Mouse (Mus musculus) MEL (cell line): Measurements from ENCODE around the gene Nlrx1. TPM values are rescaled to one million over a fixed set of nuclear protein-coding genes. Genes with fewer than 3 reads are reported as not detected.

Experiments
- DNase-seq: peaks from one replicate; pipeline ENCODE4 v3.0.0; 2011; ENCODE audit warnings: low read depth, low spot score
- H3K27ac ChIP-seq: 2 replicates; pipeline ENCODE4 v1.5.1; 2012; ENCODE audit warnings: low read depth, mild to moderate bottlenecking, control low read depth, low read length, moderate library complexity; ENCODE audit not compliant: control insufficient read depth
- H3K27me3 ChIP-seq, 2 experiments: fragments of 150-350 bp in 1 of 2; sonication (generic) in 1 of 2; 2 replicates each; pipeline ENCODE4 v1.6.1; 2012; ENCODE audit warnings: low read length in 2 of 2, mild to moderate bottlenecking in 2 of 2, improper control_type of control experiment in 1 of 2, moderate library complexity in 1 of 2; ENCODE audit not compliant: insufficient read depth in 2 of 2, control insufficient read depth in 1 of 2
- H3K36me3 ChIP-seq, 2 experiments: 2 replicates each; pipeline ENCODE4 v1.6.1; 2012 to 2014; ENCODE audit warnings: low read length in 2 of 2, improper control_type of control experiment in 1 of 2, inconsistent platforms in 1 of 2, mild to moderate bottlenecking in 1 of 2; ENCODE audit not compliant: insufficient read depth in 2 of 2, control insufficient read depth in 1 of 2
- H3K4me1 ChIP-seq, 2 experiments: fragments of 150-350 bp in 1 of 2; sonication (generic) in 1 of 2; 2 replicates each; pipeline ENCODE4 v1.6.1; 2012; ENCODE audit warnings: low read length in 2 of 2, improper control_type of control experiment in 1 of 2, mild to moderate bottlenecking in 1 of 2; ENCODE audit not compliant: insufficient read depth in 2 of 2, control insufficient read depth in 1 of 2
- H3K4me3 ChIP-seq, 2 experiments: fragments of 150-350 bp in 1 of 2; sonication (generic) in 1 of 2; 2 replicates each; pipeline ENCODE4 v1.5.1; 2012; ENCODE audit warnings: low read depth in 2 of 2, low read length in 2 of 2, mild to moderate bottlenecking in 2 of 2, moderate library complexity in 2 of 2, control low read depth in 1 of 2, improper control_type of control experiment in 1 of 2; ENCODE audit not compliant: control insufficient read depth in 1 of 2, insufficient read depth in 1 of 2
- H3K79me2 ChIP-seq: 2 replicates; pipeline ENCODE4 v1.6.1; 2012; ENCODE audit warnings: mild to moderate bottlenecking, low read length, moderate library complexity; ENCODE audit not compliant: control insufficient read depth, poor library complexity, insufficient read depth
- H3K9ac ChIP-seq: 2 replicates; pipeline ENCODE4 v1.6.1; 2012; ENCODE audit warnings: low read depth, mild to moderate bottlenecking, control low read depth, low read length, moderate library complexity; ENCODE audit not compliant: control insufficient read depth, poor library complexity, severe bottlenecking
- H3K9me3 ChIP-seq: fragments of 150-350 bp; sonication (generic); replicated peaks from 2 replicates; pipeline ENCODE4 v1.6.1; 2012; ENCODE audit warnings: mild to moderate bottlenecking, low read length, improper control_type of control experiment, moderate library complexity; ENCODE audit not compliant: insufficient read depth
- CTCF ChIP-seq, 3 experiments: IDR thresholded peaks in 2 of 3; conservative IDR thresholded peaks in 1 of 3; 2 replicates each; pipeline ENCODE4 v1.5.1; 2011 to 2012; ENCODE audit warnings: low read length in 3 of 3, low read depth in 2 of 3, mild to moderate bottlenecking in 2 of 3, improper control_type of control experiment in 1 of 3, inconsistent platforms in 1 of 3, mixed read lengths in 1 of 3, moderate library complexity in 1 of 3; ENCODE audit not compliant: control insufficient read depth in 1 of 3, insufficient read depth in 1 of 3, poor library complexity in 1 of 3, severe bottlenecking in 1 of 3
- ELF1 ChIP-seq: IDR thresholded peaks from 2 replicates; pipeline ENCODE4 v1.6.1; 2014; ENCODE audit warnings: low read depth, mild to moderate bottlenecking, inconsistent platforms, low read length, improper control_type of control experiment, moderate library complexity
- GATA1 ChIP-seq: IDR thresholded peaks from 2 replicates; pipeline ENCODE4 v1.6.1; 2011; ENCODE audit warnings: low read depth, low read length, improper control_type of control experiment
- MAFK ChIP-seq: IDR thresholded peaks from 2 replicates; pipeline ENCODE4 v1.6.1; 2011; ENCODE audit warnings: low read depth, mild to moderate bottlenecking, low read length, improper control_type of control experiment, borderline replicate concordance
- MAX ChIP-seq: IDR thresholded peaks from 2 replicates; pipeline ENCODE4 v1.6.1; 2011; ENCODE audit warnings: low read length, improper control_type of control experiment
- MYC ChIP-seq: IDR thresholded peaks from 2 replicates; pipeline ENCODE4 v1.6.1; 2011; ENCODE audit warnings: low read depth, mild to moderate bottlenecking, low read length, improper control_type of control experiment, moderate library complexity
- NELFE ChIP-seq: IDR thresholded peaks from 2 replicates; pipeline ENCODE4 v1.6.1; 2011; ENCODE audit warnings: low read depth, low read length, improper control_type of control experiment
- NRF1 ChIP-seq: IDR thresholded peaks from 2 replicates; pipeline ENCODE4 v1.6.1; 2014; ENCODE audit warnings: low read depth, mild to moderate bottlenecking, inconsistent platforms, low read length, improper control_type of control experiment, moderate library complexity; ENCODE audit not compliant: poor library complexity, insufficient read depth, severe bottlenecking
- RAD21 ChIP-seq: IDR thresholded peaks from 2 replicates; pipeline ENCODE4 v1.6.1; 2011; ENCODE audit warnings: mild to moderate bottlenecking, low read depth, low read length, improper control_type of control experiment
- RCOR1 ChIP-seq: IDR thresholded peaks from 2 replicates; pipeline ENCODE4 v1.6.1; 2012; ENCODE audit warnings: low read depth, mild to moderate bottlenecking, inconsistent platforms, low read length, improper control_type of control experiment
- SMC3 ChIP-seq: IDR thresholded peaks from 2 replicates; pipeline ENCODE4 v1.6.1; 2011; ENCODE audit warnings: low read depth, low read length, improper control_type of control experiment
- UBTF ChIP-seq: IDR thresholded peaks from 2 replicates; pipeline ENCODE4 v1.6.1; 2012; ENCODE audit warnings: low read depth, mild to moderate bottlenecking, inconsistent platforms, low read length, improper control_type of control experiment, moderate library complexity, borderline replicate concordance; ENCODE audit not compliant: insufficient read depth
- USF1 ChIP-seq: IDR thresholded peaks from 2 replicates; pipeline ENCODE4 v1.6.1; 2014; ENCODE audit warnings: low read depth, mild to moderate bottlenecking, inconsistent platforms, low read length, improper control_type of control experiment, moderate library complexity
- USF2 ChIP-seq, 2 experiments: IDR thresholded peaks; 2 replicates each; pipeline ENCODE4 v1.6.1; 2011 to 2012; ENCODE audit warnings: improper control_type of control experiment in 2 of 2, low read length in 2 of 2, borderline replicate concordance in 1 of 2, inconsistent platforms in 1 of 2, low read depth in 1 of 2, mild to moderate bottlenecking in 1 of 2; ENCODE audit not compliant: insufficient read depth in 1 of 2
- ZC3H11A ChIP-seq: IDR thresholded peaks from 2 replicates; pipeline ENCODE4 v1.6.1; 2012; ENCODE audit warnings: low read depth, mild to moderate bottlenecking, inconsistent platforms, low read length, improper control_type of control experiment
- polyA plus RNA-seq, 2 experiments: library from polyadenylated mRNA; stranded (reverse) in 1 of 2; unstranded in 1 of 2; fragments of >175 nt in 1 of 2; fragments of >200 nt in 1 of 2; gene quantifications; 2 replicates each; pipeline versions ENCODE4 v1.2.1 to v1.2.4; 2012; ENCODE audit warnings: low replicate concordance in 2 of 2, low read depth in 1 of 2; ENCODE audit not compliant: insufficient read length in 2 of 2, insufficient read depth in 1 of 2, missing spikeins in 1 of 2
- total RNA-seq: library from RNA; depleted of rRNA; stranded (reverse); fragments of 300-350 nt; gene quantifications from 2 replicates; pipeline ENCODE4 v1.2.3, GENCODE M21; 2012

The Nlrx1 gene
- total and polyA plus RNA-seq, 3 experiments: 1.2 to 7.0 TPM; not detected in 1

DNA sequence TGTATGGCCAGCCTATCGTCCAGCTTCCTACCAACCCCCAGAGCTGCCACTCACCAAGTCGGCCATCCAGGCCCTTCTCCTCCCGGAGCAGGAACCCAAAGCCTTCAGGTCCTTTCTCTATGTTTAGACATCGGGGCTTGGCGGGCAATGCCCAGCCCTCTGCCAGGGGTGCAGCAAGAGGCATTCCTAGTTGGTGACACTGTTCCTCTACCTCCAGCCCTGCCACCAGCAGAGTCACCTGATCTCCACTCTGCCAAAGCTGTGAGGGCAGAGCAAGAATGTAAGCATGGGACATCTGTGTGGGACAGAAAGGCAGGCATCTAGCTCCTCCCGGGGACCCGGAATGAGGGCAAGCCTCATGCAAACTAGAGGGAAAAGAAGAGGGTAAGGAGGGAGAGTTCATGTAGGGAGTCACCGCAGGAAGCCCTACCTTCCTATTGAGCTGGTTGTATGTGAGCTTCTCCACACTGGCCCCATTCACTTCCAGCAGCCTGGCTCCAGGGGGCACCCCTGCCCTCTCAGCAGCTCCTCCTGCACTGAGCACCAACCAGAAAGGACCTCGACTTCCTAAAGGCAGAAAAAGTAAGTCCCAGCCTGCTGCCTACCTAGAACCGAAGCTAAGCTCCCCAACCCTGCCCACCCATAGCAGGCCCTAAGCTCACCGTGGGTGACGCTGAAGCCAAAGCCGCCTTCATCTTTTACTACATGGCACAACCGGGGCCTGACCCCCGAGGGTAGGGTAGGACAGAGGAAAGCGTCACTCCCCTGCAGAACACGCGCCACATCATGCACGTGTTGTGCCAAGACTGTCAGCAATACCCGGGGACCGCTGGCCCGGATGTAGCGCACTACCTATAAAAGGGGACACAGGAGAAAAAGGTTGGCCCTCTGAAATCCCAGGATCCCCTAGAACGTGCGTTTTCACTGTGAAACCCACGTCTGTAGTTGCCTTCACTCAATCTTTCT lies 18.9 kb downstream of the Nlrx1 start:
- peak; percentile 60 for DNase-seq
- TF ChIP-seq UBTF (no peak), RAD21 (peak; percentile 54), MAX (no peak), USF1 (no peak), NRF1 (no peak), NELFE (no peak), ZC3H11A (peak; percentile 8; the same call in 1 of the 2 replicates), CTCF (IDR thresholded peaks at IDR 0.05 in 2 of 3, conservative IDR thresholded peaks at IDR 0.05 in 1 of 3; ENCODE audit: control insufficient read depth in 1 of 3, insufficient read depth in 1 of 3, low read depth in 2 of 3, low read length in 3 of 3, poor library complexity in 1 of 3, severe bottlenecking in 1 of 3) (peak; percentile 40 to 63 (median 62)), USF2 (IDR thresholded peaks at IDR 0.05; ENCODE audit: borderline replicate concordance in 1 of 2, insufficient read depth in 1 of 2, low read depth in 1 of 2, low read length in 2 of 2) (no peak), SMC3 (peak; percentile 61), MAFK (no peak), ELF1 (no peak)
- TF ChIP-seq, all 39 proteins: peak for 4
- Histone ChIP-seq H3K27ac (no peak overlapping the region), H3K4me1 (peaks cover 0 to 11% of the 10 kb centered on the region in 2 experiments; a peak in 2 of 4 replicates), H3K4me3 (no peak overlapping the region), H3K9ac (no peak overlapping the region), H3K79me2 (no peaks in the 10 kb centered on the region), H3K36me3 (peaks cover 0 to 7% of the 10 kb centered on the region in 2 experiments; a peak in 2 of 4 replicates), H3K27me3 (no peaks in the 10 kb centered on the region), H3K9me3 (no peaks in the 10 kb centered on the region)

DNA sequence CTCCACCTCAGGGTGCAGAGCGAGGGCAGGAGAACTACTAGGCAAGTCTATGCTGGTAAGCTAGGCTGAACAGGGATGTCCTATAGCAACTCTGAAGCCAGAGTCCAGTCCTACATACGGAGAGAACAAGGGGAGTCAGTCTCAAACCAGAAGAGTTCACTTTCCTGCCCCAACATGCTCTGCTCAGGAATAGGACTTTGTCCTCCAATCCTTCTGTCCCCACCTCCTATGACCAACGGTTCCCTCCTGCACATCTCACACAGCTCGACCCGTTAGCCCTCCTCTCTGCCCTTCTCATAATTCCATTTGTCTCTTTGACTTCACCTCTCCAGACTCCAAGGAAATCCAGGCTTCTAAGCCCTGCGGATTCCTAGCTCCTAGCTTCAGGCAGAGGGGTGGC lies 20.5 kb downstream of the Nlrx1 start:
- H3K79me2 ChIP-seq: no peaks in the 10 kb centered on the region
- no peak for TF ChIP-seq RCOR1
- no peak for TF ChIP-seq MYC
- no peak for TF ChIP-seq GATA1
- no peaks in the 10 kb centered on the region for H3K9me3 ChIP-seq
- no peak overlapping the region for H3K27ac ChIP-seq
- H3K36me3 ChIP-seq: peaks cover 0 to 7% of the 10 kb centered on the region in 2 experiments; a peak in 2 of 4 replicates
- DNase-seq: no peak
- no peak overlapping the region for H3K9ac ChIP-seq
- no peaks in the 10 kb centered on the region for H3K27me3 ChIP-seq
- peaks cover 0 to 11% of the 10 kb centered on the region in 2 experiments; a peak in 2 of 4 replicates for H3K4me1 ChIP-seq
- no peak overlapping the region for H3K4me3 ChIP-seq
